Mouse (Mus musculus) lung, postnatal 0 days (tissue): ENCODE results near the gene Esyt1. TPM values are rescaled to one million over a fixed set of nuclear protein-coding genes. Genes with fewer than 3 reads are reported as not detected.
"Not testable (repeated sequence)": the region's sequence is repeated elsewhere in the genome, so short reads cannot be mapped to it uniquely, and the experiment has no call there.

Source experiments
- ATAC-seq: fragments of 200-750 bp; cut with Nextera tagmentation; 2 replicates; pipeline ENCODE4 v1.8.0; 2017; ENCODE audit warnings: moderate library complexity
- DNase-seq: peaks from one replicate; pipeline ENCODE4 v3.0.0-alpha.2; 2016; ENCODE audit warnings: low spot score
- H3K27ac ChIP-seq: fragments of 300-500 bp; sonication (generic); 2 replicates; pipeline ENCODE4 v1.5.1; 2014; ENCODE audit warnings: antibody characterized with exemption, mild to moderate bottlenecking, low read length, mixed read lengths
- H3K27me3 ChIP-seq: fragments of 300-500 bp; sonication (generic); replicated peaks from 2 replicates; pipeline ENCODE4 v1.6.1; 2014; ENCODE audit warnings: low read length, mixed read lengths; ENCODE audit not compliant: insufficient read depth
- H3K36me3 ChIP-seq: fragments of 300-500 bp; sonication (generic); 2 replicates; pipeline ENCODE4 v1.6.1; 2014; ENCODE audit warnings: low read length, mixed read lengths; ENCODE audit not compliant: insufficient read depth
- H3K4me1 ChIP-seq: fragments of 300-500 bp; sonication (generic); 2 replicates; pipeline ENCODE4 v1.6.1; 2014; ENCODE audit warnings: antibody characterized with exemption, low read depth, low read length, mixed read lengths; ENCODE audit not compliant: insufficient read depth
- H3K4me2 ChIP-seq: fragments of 300-500 bp; sonication (generic); replicated peaks from 2 replicates; pipeline ENCODE4 v1.6.1; 2014; ENCODE audit warnings: low read depth, mild to moderate bottlenecking, low read length, moderate library complexity, mixed read lengths
- H3K4me3 ChIP-seq: fragments of 300-500 bp; sonication (generic); 2 replicates; pipeline ENCODE4 v1.5.1; 2014; ENCODE audit warnings: low read depth, low read length
- H3K9ac ChIP-seq: fragments of 300-500 bp; sonication (generic); replicated peaks from 2 replicates; pipeline ENCODE4 v1.6.1; 2014; ENCODE audit warnings: low read depth, mild to moderate bottlenecking
- H3K9me3 ChIP-seq: fragments of 300-500 bp; sonication (generic); 2 replicates; pipeline ENCODE4 v1.6.1; 2016; ENCODE audit warnings: low read length, mixed read lengths
- CTCF ChIP-seq: IDR thresholded peaks from 2 replicates; pipeline ENCODE4 v1.5.1; 2016; ENCODE audit warnings: antibody characterized with exemption, mild to moderate bottlenecking
- EP300 ChIP-seq: IDR thresholded peaks from 2 replicates; pipeline ENCODE4 v1.6.1; 2016; ENCODE audit warnings: antibody characterized with exemption, mild to moderate bottlenecking, control low read depth
- WGBS: fragments of 180-500 bp; shearing (Covaris S2); extraction: QIAGEN DNeasy Blood & Tissue Kit; methylation state at CpG from one replicate; pipeline ENCODE4 v1.1.7; 2014; 5-methylcytosine and 5-hydroxymethylcytosine counted together
- polyA plus RNA-seq: library from polyadenylated mRNA; unstranded; fragments of >200 nt; fragmentation: Nextera tagmentation; extraction: Ambion mirVana; gene quantifications from 2 replicates; pipeline ENCODE4 v1.2.1, GENCODE M21; 2015

Esyt1 gene
- polyA plus RNA-seq, 1 experiment from 2014 or later, result 31.1 TPM

GRCm38 (mm10) chr10:128492633-128493311, 32.9 kb downstream of the Esyt1 start:
- peak; percentile 94 for DNase-seq
- ATAC-seq, result peak; percentile 70
- 9% methylated on average over 12 of the region's 12 CpGs for WGBS
- peak overlapping the region; percentile 78 for H3K4me3 ChIP-seq
- H3K9me3 ChIP-seq, result no peaks in the 10 kb centered on the region
- peak overlapping the region; percentile 78 for H3K4me2 ChIP-seq
- peak overlapping the region; percentile 93 for H3K9ac ChIP-seq
- peaks cover 19% of the 10 kb centered on the region for H3K36me3 ChIP-seq
- H3K27me3 ChIP-seq, result no peaks in the 10 kb centered on the region
- no peaks in the 10 kb centered on the region; the same call in 1 of the 2 replicates for H3K4me1 ChIP-seq
- TF ChIP-seq EP300 (no peak), CTCF (peak; percentile 27)
- peak overlapping the region; percentile 95 for H3K27ac ChIP-seq

- Histone ChIP-seq H3K36me3 (peaks cover 26% of the 10 kb centered on the region), H3K27ac (peak overlapping the region; percentile 95), H3K4me2 (peak overlapping the region; percentile 78), H3K4me3 (peak overlapping the region; percentile 78), H3K9ac (0 out of 2 replicates have a peak overlapping the region, but pooled peaks have one; percentile 27)
- not testable (repeated sequence) for ATAC-seq, DNase-seq, H3K9me3 ChIP-seq, H3K4me1 ChIP-seq, H3K27me3 ChIP-seq
- 21% methylated on average over 8 of the region's 8 CpGs for WGBS
Measured at GRCm38 (mm10) chr10:128492051-128492450, 33.6 kb downstream of the Esyt1 start.

GRCm38 (mm10) chr10:128491495-128491894, 34.2 kb downstream of the Esyt1 start:
- peak overlapping the region; percentile 78; the same call in 1 of the 2 replicates for H3K4me3 ChIP-seq
- ATAC-seq, result no peak
- no peaks in the 10 kb centered on the region for H3K27me3 ChIP-seq
- peak; percentile 76 for DNase-seq
- peak overlapping the region; percentile 95 for H3K27ac ChIP-seq
- 0 out of 2 replicates have a peak overlapping the region, but pooled peaks have one; percentile 27 for H3K9ac ChIP-seq
- no peak; the same call in 1 of the 2 replicates for TF ChIP-seq EP300
- no peak for TF ChIP-seq CTCF
- peak overlapping the region; percentile 78 for H3K4me2 ChIP-seq
- no peaks in the 10 kb centered on the region for H3K9me3 ChIP-seq
- 31% methylated on average over 6 of the region's 6 CpGs for WGBS
- peaks cover 28% of the 10 kb centered on the region for H3K36me3 ChIP-seq
- H3K4me1 ChIP-seq, result no peaks in the 10 kb centered on the region; the same call in 1 of the 2 replicates

- no peaks in the 10 kb centered on the region; the same call in 1 of the 2 replicates for H3K4me1 ChIP-seq
- H3K36me3 ChIP-seq, result peaks cover 28% of the 10 kb centered on the region
- no peak overlapping the region; the same call in 1 of the 2 replicates for H3K9ac ChIP-seq
- no peak overlapping the region for H3K4me3 ChIP-seq
- peak overlapping the region; percentile 78; the same call in 1 of the 2 replicates for H3K4me2 ChIP-seq
- H3K9me3 ChIP-seq, result no peaks in the 10 kb centered on the region
- H3K27me3 ChIP-seq, result no peaks in the 10 kb centered on the region
- ATAC-seq (no peak), DNase-seq (no peak)
- TF ChIP-seq EP300 (0 out of 2 replicates have a peak, but pooled peaks have one; percentile 2), CTCF (no peak)
- peak overlapping the region; percentile 95 for H3K27ac ChIP-seq
- 57% methylated on average over 5 of the region's 5 CpGs for WGBS
Measured at GRCm38 (mm10) chr10:128490912-128491311, 34.8 kb downstream of the Esyt1 start.

- Histone ChIP-seq H3K4me2 (no peak overlapping the region), H3K27me3 (no peaks in the 10 kb centered on the region), H3K4me1 (no peaks in the 10 kb centered on the region; the same call in 1 of the 2 replicates), H3K9ac (no peak overlapping the region), H3K4me3 (no peak overlapping the region), H3K9me3 (no peaks in the 10 kb centered on the region), H3K27ac (0 out of 2 replicates have a peak overlapping the region, but pooled peaks have one; percentile 3), H3K36me3 (peaks cover 33% of the 10 kb centered on the region)
- DNase-seq, result no peak
- no peak for TF ChIP-seq EP300
- no peak for TF ChIP-seq CTCF
- 22% methylated on average over 5 of the region's 5 CpGs for whole genome bisulfite sequencing
- ATAC-seq, result no peak
Measured at GRCm38 (mm10) chr10:128490232-128490631, 35.4 kb downstream of the Esyt1 start.

- Histone ChIP-seq H3K27ac (0 out of 2 replicates have a peak overlapping the region, but pooled peaks have one; percentile 3), H3K9ac (no peak overlapping the region), H3K9me3 (no peaks in the 10 kb centered on the region), H3K36me3 (peaks cover 33% of the 10 kb centered on the region), H3K4me1 (no peaks in the 10 kb centered on the region; the same call in 1 of the 2 replicates), H3K27me3 (no peaks in the 10 kb centered on the region), H3K4me2 (no peak overlapping the region), H3K4me3 (no peak overlapping the region)
- no peak for ATAC-seq
- WGBS, result 56% methylated on average over 4 of the region's 4 CpGs
- no peak for DNase-seq
- TF ChIP-seq CTCF (no peak), EP300 (no peak)
Measured at GRCm38 (mm10) chr10:128489785-128490184, 35.9 kb downstream of the Esyt1 start.
